Mouse (Mus musculus): ENCODE results near the gene Fgf2.

Gene Fgf2

GRCm38 (mm10) chr3:37354737-37355136 lies 6.6 kb downstream of the Fgf2 start:
- DNase-seq (ENCODE audit: low spot score in 2 of 2): no peak

- DNase-seq (ENCODE audit: low spot score in 2 of 2): peak; percentile 22 to 23
These were observed 12.6 kb downstream of the Fgf2 start for GRCm38 (mm10) chr3:37360729-37361128.

- no peak for DNase-seq (ENCODE audit: low spot score in 2 of 2)
These were observed 17.0 kb downstream of the Fgf2 start for GRCm38 (mm10) chr3:37365144-37365543.

GRCm38 (mm10) chr3:37365976-37366375 lies 17.8 kb downstream of the Fgf2 start:
- no peak for DNase-seq (ENCODE audit: low spot score in 2 of 2)

GRCm38 (mm10) chr3:37366381-37367053 lies 18.4 kb downstream of the Fgf2 start:
- no peak for DNase-seq (ENCODE audit: low spot score in 2 of 2)

- no peak for DNase-seq (ENCODE audit: low spot score in 2 of 2)
These were observed 22.3 kb downstream of the Fgf2 start for GRCm38 (mm10) chr3:37370407-37370806.

- DNase-seq (ENCODE audit: low spot score in 2 of 2): no peak
These were observed 25.6 kb downstream of the Fgf2 start for GRCm38 (mm10) chr3:37373712-37374111.

GRCm38 (mm10) chr3:37377926-37378325 lies 29.8 kb downstream of the Fgf2 start:
- no peak for DNase-seq (ENCODE audit: low spot score in 2 of 2)

- DNase-seq (ENCODE audit: low spot score in 2 of 2): no peak
These were observed 30.3 kb downstream of the Fgf2 start for GRCm38 (mm10) chr3:37378412-37378811.

- no peak for DNase-seq (ENCODE audit: low spot score in 2 of 2)
These were observed 31.1 kb downstream of the Fgf2 start for GRCm38 (mm10) chr3:37379201-37379600.

- DNase-seq (ENCODE audit: low spot score in 2 of 2): no peak
These were observed 32.1 kb downstream of the Fgf2 start for GRCm38 (mm10) chr3:37379930-37380881.

- DNase-seq (ENCODE audit: low spot score in 2 of 2): no peak
These were observed 33.3 kb downstream of the Fgf2 start for GRCm38 (mm10) chr3:37381457-37381856.

- no peak for DNase-seq (ENCODE audit: low spot score in 2 of 2)
These were observed 35.1 kb downstream of the Fgf2 start for GRCm38 (mm10) chr3:37383096-37383765.

GRCm38 (mm10) chr3:37387310-37387709 lies 39.2 kb downstream of the Fgf2 start:
- no peak for DNase-seq (ENCODE audit: low spot score in 2 of 2)

GRCm38 (mm10) chr3:37396930-37397608 lies 48.9 kb downstream of the Fgf2 start:
- no peak for DNase-seq (ENCODE audit: low spot score in 2 of 2)

- no peak for DNase-seq (ENCODE audit: low spot score in 2 of 2)
These were observed 49.5 kb downstream of the Fgf2 start for GRCm38 (mm10) chr3:37397646-37398045.

GRCm38 (mm10) chr3:37398661-37399395 lies 50.7 kb downstream of the Fgf2 start:
- no peak for DNase-seq (ENCODE audit: low spot score in 2 of 2)

GRCm38 (mm10) chr3:37401729-37402610 lies 53.8 kb downstream of the Fgf2 start:
- no peak for DNase-seq (ENCODE audit: low spot score in 2 of 2)

GRCm38 (mm10) chr3:37407598-37407997 lies 59.5 kb downstream of the Fgf2 start:
- no peak for DNase-seq (ENCODE audit: low spot score in 2 of 2)

GRCm38 (mm10) chr3:37413446-37413845 lies 65.3 kb downstream of the Fgf2 start:
- no peak for DNase-seq (ENCODE audit: low spot score in 2 of 2)
